Mouse (Mus musculus) lung, postnatal 0 days (tissue): ENCODE data around the gene Nlrp1b. TPM values are rescaled to one million over a fixed set of nuclear protein-coding genes. Genes with fewer than 3 reads are reported as not detected.

Source experiments
- ATAC-seq: fragments of 200-750 bp; cut with Nextera tagmentation; 2 replicates; pipeline ENCODE4 v1.8.0; 2017; ENCODE audit warnings: moderate library complexity
- DNase-seq: peaks from one replicate; pipeline ENCODE4 v3.0.0-alpha.2; 2016; ENCODE audit warnings: low spot score
- H3K27ac ChIP-seq: fragments of 300-500 bp; sonication (generic); 2 replicates; pipeline ENCODE4 v1.5.1; 2014; ENCODE audit warnings: antibody characterized with exemption, mild to moderate bottlenecking, low read length, mixed read lengths
- H3K27me3 ChIP-seq: fragments of 300-500 bp; sonication (generic); replicated peaks from 2 replicates; pipeline ENCODE4 v1.6.1; 2014; ENCODE audit warnings: low read length, mixed read lengths; ENCODE audit not compliant: insufficient read depth
- H3K36me3 ChIP-seq: fragments of 300-500 bp; sonication (generic); 2 replicates; pipeline ENCODE4 v1.6.1; 2014; ENCODE audit warnings: low read length, mixed read lengths; ENCODE audit not compliant: insufficient read depth
- H3K4me1 ChIP-seq: fragments of 300-500 bp; sonication (generic); 2 replicates; pipeline ENCODE4 v1.6.1; 2014; ENCODE audit warnings: antibody characterized with exemption, low read depth, low read length, mixed read lengths; ENCODE audit not compliant: insufficient read depth
- H3K4me2 ChIP-seq: fragments of 300-500 bp; sonication (generic); replicated peaks from 2 replicates; pipeline ENCODE4 v1.6.1; 2014; ENCODE audit warnings: low read depth, mild to moderate bottlenecking, low read length, moderate library complexity, mixed read lengths
- H3K4me3 ChIP-seq: fragments of 300-500 bp; sonication (generic); 2 replicates; pipeline ENCODE4 v1.5.1; 2014; ENCODE audit warnings: low read depth, low read length
- H3K9ac ChIP-seq: fragments of 300-500 bp; sonication (generic); replicated peaks from 2 replicates; pipeline ENCODE4 v1.6.1; 2014; ENCODE audit warnings: low read depth, mild to moderate bottlenecking
- H3K9me3 ChIP-seq: fragments of 300-500 bp; sonication (generic); 2 replicates; pipeline ENCODE4 v1.6.1; 2016; ENCODE audit warnings: low read length, mixed read lengths
- CTCF ChIP-seq: IDR thresholded peaks from 2 replicates; pipeline ENCODE4 v1.5.1; 2016; ENCODE audit warnings: antibody characterized with exemption, mild to moderate bottlenecking
- EP300 ChIP-seq: IDR thresholded peaks from 2 replicates; pipeline ENCODE4 v1.6.1; 2016; ENCODE audit warnings: antibody characterized with exemption, mild to moderate bottlenecking, control low read depth
- WGBS: fragments of 180-500 bp; shearing (Covaris S2); extraction: QIAGEN DNeasy Blood & Tissue Kit; methylation state at CpG from one replicate; pipeline ENCODE4 v1.1.7; 2014; 5-methylcytosine and 5-hydroxymethylcytosine counted together
- polyA plus RNA-seq: library from polyadenylated mRNA; unstranded; fragments of >200 nt; fragmentation: Nextera tagmentation; extraction: Ambion mirVana; gene quantifications from 2 replicates; pipeline ENCODE4 v1.2.1, GENCODE M21; 2015

Gene Nlrp1b
- polyA plus RNA-seq = 0.08 and 0.14 TPM in 2 replicates

DNA sequence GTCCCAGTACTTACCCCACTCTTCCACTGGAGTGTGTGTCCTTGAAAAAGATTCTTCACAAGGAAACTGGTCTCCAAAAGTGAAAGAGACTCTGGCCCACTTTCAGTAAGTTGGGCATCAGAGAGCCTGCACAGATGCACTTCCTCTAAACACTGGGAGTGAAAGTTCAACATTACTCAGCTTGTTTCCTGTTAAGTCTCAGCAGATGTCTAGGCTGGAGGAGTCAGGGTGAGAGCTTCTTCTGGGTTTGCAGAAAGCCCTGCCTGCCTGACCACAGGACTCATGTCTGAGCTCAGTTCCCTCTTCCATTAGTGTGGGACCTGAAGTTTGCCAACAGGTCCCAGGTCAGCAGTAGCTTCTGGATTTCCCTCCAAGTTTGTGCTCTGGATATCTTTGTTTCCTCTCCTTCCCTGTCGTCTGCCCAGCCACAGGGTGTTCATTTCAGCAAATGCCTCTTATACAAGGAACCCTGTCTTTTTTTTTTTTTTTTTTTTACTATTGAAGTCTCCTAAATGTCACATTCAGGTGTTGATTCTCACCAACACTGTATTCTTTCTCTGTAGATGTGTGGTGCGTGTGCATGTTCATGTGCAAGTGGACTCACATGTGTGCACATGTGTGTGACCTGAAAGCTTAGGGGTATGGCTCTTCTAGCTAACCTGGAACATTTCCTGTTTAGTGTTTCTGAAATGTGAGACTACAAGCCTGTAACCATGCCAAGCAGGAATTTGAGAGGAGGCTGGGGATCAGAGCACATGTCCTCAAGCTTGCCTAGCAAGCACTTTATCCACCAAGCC is at the start of gene Nlrp1b:
TSS of gene Nlrp1b (minus strand) at position 50 of the 797 bp plus-strand sequence.
- no peaks in the 10 kb centered on the region for H3K27me3 ChIP-seq
- no peak within 1 kb of the TSS for H3K9ac ChIP-seq
- no peaks in the 10 kb centered on the region for H3K36me3 ChIP-seq
- peak; percentile 38; the same call in 1 of the 2 replicates for ATAC-seq
- H3K4me1 ChIP-seq = no peaks in the 10 kb centered on the region
- H3K4me3 ChIP-seq = no peak within 1 kb of the TSS
- DNase-seq = peak; percentile 47
- H3K27ac ChIP-seq = no peak within 1 kb of the TSS
- no peak within 1 kb of the TSS for H3K4me2 ChIP-seq
- TF ChIP-seq CTCF (no peak), EP300 (no peak)
- WGBS = 71% methylated on average over 2 of the region's 2 CpGs
- H3K9me3 ChIP-seq = no peaks in the 10 kb centered on the region

GRCm38 (mm10) chr11:71261036-71261435 is 30.5 kb upstream of the Nlrp1b start:
- ATAC-seq (no peak), DNase-seq (no peak)
- whole genome bisulfite sequencing = 43% methylated on average over 3 of the region's 3 CpGs
- Histone ChIP-seq H3K9ac (no peak overlapping the region), H3K9me3 (no peaks in the 10 kb centered on the region), H3K27ac (no peak overlapping the region), H3K36me3 (no peaks in the 10 kb centered on the region), H3K4me1 (no peaks in the 10 kb centered on the region), H3K27me3 (no peaks in the 10 kb centered on the region), H3K4me3 (no peak overlapping the region), H3K4me2 (no peak overlapping the region)
- TF ChIP-seq EP300 (no peak), CTCF (no peak)

GRCm38 (mm10) chr11:71251333-71251732 is 20.8 kb upstream of the Nlrp1b start:
- DNase-seq = peak; percentile 33
- no peaks in the 10 kb centered on the region for H3K9me3 ChIP-seq
- no peak overlapping the region for H3K27ac ChIP-seq
- H3K9ac ChIP-seq = no peak overlapping the region
- TF ChIP-seq CTCF (no peak), EP300 (no peak)
- H3K4me2 ChIP-seq = no peak overlapping the region
- no peaks in the 10 kb centered on the region for H3K36me3 ChIP-seq
- WGBS = 68% methylated on average over 5 of the region's 5 CpGs
- no peak overlapping the region for H3K4me3 ChIP-seq
- H3K4me1 ChIP-seq = no peaks in the 10 kb centered on the region
- H3K27me3 ChIP-seq = no peaks in the 10 kb centered on the region
- peak; percentile 62 for ATAC-seq

GRCm38 (mm10) chr11:71224614-71225013 is 5.9 kb downstream of the Nlrp1b start:
- Histone ChIP-seq H3K4me3 (no peak overlapping the region), H3K4me1 (no peaks in the 10 kb centered on the region), H3K9ac (no peak overlapping the region), H3K27me3 (no peaks in the 10 kb centered on the region), H3K9me3 (no peaks in the 10 kb centered on the region), H3K27ac (no peak overlapping the region), H3K4me2 (no peak overlapping the region), H3K36me3 (no peaks in the 10 kb centered on the region)
- no peak for DNase-seq
- 66% methylated on average over 2 of the region's 2 CpGs for WGBS
- TF ChIP-seq EP300 (no peak), CTCF (peak; percentile 40)
- ATAC-seq = no peak

- ATAC-seq (no peak), DNase-seq (no peak)
- Histone ChIP-seq H3K27ac (no peak overlapping the region), H3K4me1 (no peaks in the 10 kb centered on the region), H3K9ac (no peak overlapping the region), H3K36me3 (no peaks in the 10 kb centered on the region), H3K9me3 (no peaks in the 10 kb centered on the region), H3K27me3 (no peaks in the 10 kb centered on the region), H3K4me3 (no peak overlapping the region), H3K4me2 (no peak overlapping the region)
- WGBS = 27% methylated on average over 4 of the region's 4 CpGs
- TF ChIP-seq EP300 (no peak), CTCF (no peak)
These were observed 27.8 kb downstream of the Nlrp1b start for GRCm38 (mm10) chr11:71202703-71203102.

DNA sequence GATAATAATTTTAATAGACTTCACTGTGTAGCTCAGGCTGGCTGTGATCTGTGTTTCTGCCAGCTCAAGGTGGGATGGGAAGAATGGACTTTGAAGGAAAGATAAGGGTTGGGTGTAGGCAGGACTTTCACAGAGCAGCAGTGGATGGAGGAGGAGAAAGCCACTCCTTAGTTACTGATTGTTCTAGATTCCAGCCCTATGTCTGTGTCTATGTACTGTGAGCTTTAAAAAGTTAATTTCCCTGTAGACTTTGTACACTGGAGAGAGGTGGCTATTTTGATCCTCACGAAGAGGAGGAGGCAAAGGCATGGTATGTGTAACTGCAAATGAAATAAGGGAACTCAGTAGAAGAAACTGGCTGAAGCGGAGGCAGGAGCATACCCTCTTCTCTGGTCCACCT is 31.2 kb downstream of the Nlrp1b start:
- H3K27ac ChIP-seq = no peak overlapping the region
- H3K36me3 ChIP-seq = no peaks in the 10 kb centered on the region
- no peak for ATAC-seq
- 82% methylated on average over 2 of the region's 2 CpGs for WGBS
- no peak overlapping the region for H3K4me2 ChIP-seq
- H3K27me3 ChIP-seq = no peaks in the 10 kb centered on the region
- DNase-seq = no peak
- TF ChIP-seq CTCF (no peak), EP300 (no peak)
- H3K4me3 ChIP-seq = no peak overlapping the region
- no peak overlapping the region for H3K9ac ChIP-seq
- no peaks in the 10 kb centered on the region for H3K4me1 ChIP-seq
- no peaks in the 10 kb centered on the region for H3K9me3 ChIP-seq
